Mouse (Mus musculus): ENCODE data around the gene Fcgrt.
"Not testable (repeated sequence)": the region's sequence is repeated elsewhere in the genome, so short reads cannot be mapped to it uniquely, and the experiment has no call there.

The Fcgrt gene

GRCm38 (mm10) chr7:45129776-45130512, 26.3 kb upstream of the Fcgrt start:
- no peak for DNase-seq (ENCODE audit: low spot score in 2 of 2)

DNA sequence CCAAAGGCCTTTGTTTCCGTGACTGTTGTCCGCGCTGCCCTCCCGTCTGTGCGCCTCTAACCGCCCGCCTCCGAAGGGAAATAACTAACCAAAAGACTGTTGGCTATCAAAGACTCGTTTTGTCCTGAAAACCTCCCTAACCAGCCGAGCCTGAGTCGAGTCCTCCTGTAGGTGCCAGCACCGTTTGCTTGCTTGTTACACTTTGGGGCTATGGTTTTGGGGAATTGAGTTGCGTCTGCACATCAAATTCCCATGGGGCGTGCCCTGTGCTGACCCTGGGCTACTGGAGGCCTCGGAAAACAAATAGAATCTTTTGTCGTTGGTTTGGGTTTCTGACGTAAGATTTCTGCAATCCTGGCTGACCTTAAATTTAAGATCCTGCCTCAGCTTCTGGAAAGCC, 25.7 kb upstream of the Fcgrt start:
- DNase-seq (ENCODE audit: low spot score in 2 of 2): no peak

- DNase-seq (ENCODE audit: low spot score in 2 of 2): peak; percentile 99 to 100
Observed at GRCm38 (mm10) chr7:45128624-45129246, 25.1 kb upstream of the Fcgrt start, which contains the start of gene Rpl13a. TSS of gene Rpl13a (minus strand) at chr7:45128761.

- DNase-seq (ENCODE audit: low spot score in 2 of 2): no peak
Observed at GRCm38 (mm10) chr7:45127700-45128224, 24.1 kb upstream of the Fcgrt start.

DNA sequence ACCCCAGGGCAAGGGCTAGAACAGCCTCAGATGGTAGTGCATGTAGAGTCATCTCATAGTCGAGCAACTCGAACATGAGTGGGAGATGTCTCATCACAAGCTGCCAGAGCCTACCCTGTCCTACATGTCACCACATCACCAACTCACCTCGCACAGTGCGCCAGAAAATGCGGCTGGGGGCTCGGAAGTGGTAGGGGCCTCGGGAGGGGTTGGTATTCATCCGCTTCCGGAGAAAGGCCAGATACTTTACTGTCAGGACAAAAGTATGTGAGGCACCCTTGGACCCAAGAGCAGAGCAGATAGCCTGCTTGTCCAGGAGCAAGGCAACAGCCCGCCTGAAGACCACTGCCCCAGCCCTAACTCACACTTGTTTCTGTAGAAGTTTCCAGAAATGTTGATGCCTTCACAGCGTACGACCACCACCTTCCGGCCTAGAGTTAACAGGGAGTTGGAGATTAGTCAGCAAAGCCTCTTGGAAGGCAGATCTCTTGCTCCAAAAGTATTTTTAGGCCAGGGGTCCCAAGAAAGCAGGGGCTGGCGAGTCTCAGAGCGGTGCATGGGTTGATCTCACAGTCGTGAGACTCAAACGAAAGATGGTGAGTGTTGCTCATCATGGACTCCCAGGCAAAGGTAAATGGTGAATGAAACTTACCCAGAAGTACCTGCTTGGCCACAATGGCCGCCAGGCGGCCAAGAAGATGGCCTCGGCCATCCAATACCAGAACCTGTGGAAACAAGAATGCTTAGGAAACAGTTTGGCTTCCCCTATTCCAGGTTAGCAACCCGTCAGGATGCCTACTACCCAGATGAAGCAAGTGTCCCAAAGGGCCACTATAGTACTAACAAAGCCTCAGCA, 23.4 kb upstream of the Fcgrt start:
- DNase-seq (ENCODE audit: low spot score in 2 of 2): no peak

- no peak for DNase-seq (ENCODE audit: low spot score in 2 of 2)
Observed at GRCm38 (mm10) chr7:45126147-45126843, 22.6 kb upstream of the Fcgrt start.

GRCm38 (mm10) chr7:45125649-45126048, 22.0 kb upstream of the Fcgrt start:
- not testable (repeated sequence) for DNase-seq (ENCODE audit: low spot score in 2 of 2)

DNA sequence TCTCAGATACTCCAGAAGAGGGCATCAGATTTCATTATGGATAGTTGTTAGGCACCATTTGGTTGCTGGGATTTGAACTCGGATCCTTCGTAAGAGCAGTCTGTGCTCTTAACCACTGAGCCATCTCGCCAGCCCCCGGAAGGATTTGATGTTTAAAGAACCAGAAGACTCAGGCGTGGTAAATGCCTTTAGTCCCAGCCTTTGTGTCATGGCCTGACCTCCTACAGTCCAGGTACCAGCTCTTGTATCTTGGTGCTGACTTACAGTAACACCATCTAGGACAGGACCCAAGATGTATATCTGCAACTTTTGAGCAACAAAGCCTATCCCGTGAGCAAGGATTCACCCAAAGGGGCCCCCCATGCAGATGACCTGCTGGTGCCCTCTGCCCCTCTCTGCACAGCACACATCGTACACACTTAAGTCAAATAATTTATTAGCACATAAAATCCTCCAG, 21.5 kb upstream of the Fcgrt start:
- no peak for DNase-seq (ENCODE audit: low spot score in 2 of 2)

DNA sequence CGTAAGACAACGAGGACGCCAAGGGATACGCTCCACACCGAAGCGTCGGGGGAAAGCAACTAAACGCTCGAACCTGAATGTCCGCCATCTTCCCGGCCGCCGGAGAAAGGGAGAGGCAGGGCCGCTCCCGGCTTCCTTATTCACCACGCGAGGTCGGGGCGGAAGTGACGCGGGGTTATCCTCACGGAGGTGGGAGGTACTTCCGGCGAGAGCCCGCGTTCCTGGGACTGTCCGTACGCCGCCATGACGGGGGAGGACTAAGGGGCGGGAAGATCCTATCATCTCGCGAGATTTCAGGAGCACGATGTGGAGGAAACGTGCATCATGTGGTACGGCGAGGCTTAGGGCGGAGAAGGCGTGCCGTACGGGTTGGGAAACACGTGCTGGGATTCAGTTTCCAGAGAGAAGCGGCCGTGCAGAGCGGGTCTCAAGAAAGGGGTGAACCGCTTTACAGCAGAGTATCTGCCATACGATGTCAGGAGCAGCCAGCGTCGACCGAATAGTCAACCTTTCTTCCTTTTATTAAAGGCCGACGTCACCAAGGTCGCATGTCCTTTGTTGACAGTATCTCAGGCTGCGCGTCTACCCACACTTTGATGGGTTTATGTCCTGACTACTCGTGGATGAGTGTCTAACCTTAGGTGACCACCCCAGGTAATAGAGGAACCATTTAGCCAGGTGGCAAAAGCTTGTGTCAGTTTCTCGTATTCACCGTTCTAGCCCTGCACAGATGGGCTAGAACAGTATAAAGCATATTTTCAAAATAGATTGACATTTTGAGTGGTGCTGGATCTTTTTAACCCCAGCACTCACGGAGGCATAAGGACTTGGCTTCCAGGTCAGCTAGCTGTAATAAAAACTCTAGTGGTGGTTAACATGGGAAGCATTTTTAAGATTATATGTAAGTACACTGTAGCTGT, 20.8 kb upstream of the Fcgrt start, which contains the start of gene Rps11:
Gene Rps11 (minus strand): TSS at position 216 of the 920 bp plus-strand sequence.
- DNase-seq (ENCODE audit: low spot score in 2 of 2): peak; percentile 97 to 99

- no peak for DNase-seq (ENCODE audit: low spot score in 2 of 2)
Observed at GRCm38 (mm10) chr7:45123186-45123570, 19.5 kb upstream of the Fcgrt start.

DNA sequence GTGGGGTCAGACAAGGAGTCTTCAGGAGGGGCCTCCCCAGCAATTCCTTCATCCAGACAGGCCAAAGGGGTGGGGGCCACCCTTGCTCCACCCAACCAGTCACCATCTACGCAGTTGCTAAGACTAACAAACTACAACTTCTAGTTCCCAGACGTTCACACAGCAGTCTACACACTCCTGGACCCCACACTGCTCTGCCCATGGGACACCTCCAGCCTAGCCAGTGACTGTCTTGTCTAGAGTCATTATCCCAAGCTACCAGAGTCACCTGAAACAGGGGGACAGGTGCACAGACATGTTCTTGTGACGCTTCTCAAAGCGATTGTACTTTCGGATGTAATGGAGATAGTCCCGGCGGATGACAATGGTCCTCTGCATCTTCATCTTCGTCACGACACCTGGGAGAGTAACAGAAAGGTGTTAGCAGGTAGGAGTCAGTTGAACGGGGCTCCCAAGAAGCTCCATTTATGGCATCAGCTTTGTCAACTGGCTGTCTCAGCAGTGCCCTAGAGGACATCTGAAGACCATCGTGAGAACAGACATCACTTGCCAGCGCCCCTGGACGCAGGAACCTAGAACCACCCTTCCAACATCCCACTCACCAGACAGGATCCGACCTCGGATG, 19.0 kb upstream of the Fcgrt start:
- DNase-seq (ENCODE audit: low spot score in 2 of 2): no peak

GRCm38 (mm10) chr7:45121966-45122365, 18.3 kb upstream of the Fcgrt start:
- no peak for DNase-seq (ENCODE audit: low spot score in 2 of 2)

DNA sequence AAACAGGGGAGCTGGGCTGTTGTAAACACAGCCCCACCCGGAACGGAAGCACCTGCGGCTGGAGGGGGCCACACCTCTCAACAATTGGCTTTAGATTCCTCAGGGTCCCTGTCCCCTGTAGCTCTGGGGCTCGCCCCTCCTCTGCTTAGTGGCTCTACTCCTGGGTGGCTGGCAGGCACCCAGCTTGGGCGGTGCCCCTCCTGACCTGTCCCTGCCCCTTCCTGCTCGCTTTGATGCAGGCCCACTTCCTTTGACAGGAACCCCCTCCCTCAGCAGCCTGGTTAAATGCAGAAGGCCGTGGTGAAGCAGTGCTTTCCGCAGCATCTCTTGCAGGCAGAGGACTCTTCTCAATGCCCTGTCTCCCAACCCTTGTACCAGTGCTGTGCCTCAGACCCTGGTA, 17.8 kb upstream of the Fcgrt start:
- DNase-seq (ENCODE audit: low spot score in 2 of 2): no peak

DNA sequence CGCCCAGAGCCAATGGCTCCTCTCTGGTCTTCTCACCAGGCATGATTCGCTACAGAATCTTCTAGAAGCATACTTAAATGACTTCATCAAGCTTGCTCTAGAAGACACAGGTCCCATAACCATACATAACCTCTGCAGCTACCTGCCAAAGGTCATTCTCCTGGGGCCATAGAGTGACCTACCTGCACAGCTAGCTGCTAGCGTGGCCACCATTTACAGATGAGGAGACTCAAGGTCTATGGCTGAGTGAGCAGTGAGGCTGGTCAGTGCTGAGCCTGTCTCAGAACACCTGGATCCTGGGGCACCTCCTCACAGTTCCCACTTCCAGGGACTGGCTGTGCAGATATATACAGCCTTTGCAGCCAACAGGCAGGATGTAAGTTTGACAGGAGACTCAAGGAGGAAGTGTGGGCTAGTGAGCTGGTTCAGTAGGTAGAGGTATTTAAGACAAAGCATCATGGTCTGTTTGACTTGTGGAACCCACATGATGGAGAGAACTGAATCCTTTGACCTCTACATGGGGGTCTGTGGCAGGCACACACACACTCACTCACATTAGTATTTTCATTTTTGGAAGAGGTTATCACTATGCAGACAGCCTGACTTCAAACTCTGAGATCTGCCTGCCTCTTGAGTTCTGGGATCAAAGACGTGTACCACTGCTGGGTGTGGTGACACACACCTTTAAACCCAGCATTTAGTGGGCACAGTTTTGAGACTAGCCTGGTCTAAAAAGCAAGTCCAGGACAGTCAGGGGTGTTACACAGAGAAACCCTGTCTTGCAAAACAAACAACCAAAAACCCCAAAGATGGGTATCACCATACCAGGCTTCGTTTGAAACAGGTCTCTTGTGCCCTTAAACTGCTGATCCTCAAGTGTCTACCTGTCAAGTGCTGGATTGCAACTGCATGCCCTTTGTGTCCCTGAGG, 16.4 kb upstream of the Fcgrt start:
- DNase-seq (ENCODE audit: low spot score in 2 of 2): no peak

DNA sequence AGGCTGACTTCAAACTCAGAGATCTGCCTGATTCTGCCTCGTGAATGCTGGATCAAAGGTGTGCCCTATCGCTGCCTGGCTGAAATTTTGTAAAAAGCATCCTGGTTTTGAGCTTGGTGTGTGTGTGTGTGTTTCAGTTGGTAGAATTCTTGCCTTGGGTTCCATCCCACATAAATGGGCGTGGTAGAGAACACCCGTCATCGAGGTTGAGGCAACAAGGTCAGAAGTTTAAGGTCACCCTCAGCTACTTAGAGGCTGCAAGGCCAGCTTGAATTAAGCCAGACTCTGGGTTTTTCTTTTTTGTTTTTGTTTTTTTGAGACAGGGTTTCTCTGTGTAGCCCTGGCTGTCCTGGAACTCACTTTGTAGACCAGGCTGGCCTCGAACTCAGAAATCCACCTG, 14.7 kb upstream of the Fcgrt start:
- no peak for DNase-seq (ENCODE audit: low spot score in 2 of 2)

- no peak for DNase-seq (ENCODE audit: low spot score in 2 of 2)
Observed at GRCm38 (mm10) chr7:45117566-45117965, 13.9 kb upstream of the Fcgrt start.

DNA sequence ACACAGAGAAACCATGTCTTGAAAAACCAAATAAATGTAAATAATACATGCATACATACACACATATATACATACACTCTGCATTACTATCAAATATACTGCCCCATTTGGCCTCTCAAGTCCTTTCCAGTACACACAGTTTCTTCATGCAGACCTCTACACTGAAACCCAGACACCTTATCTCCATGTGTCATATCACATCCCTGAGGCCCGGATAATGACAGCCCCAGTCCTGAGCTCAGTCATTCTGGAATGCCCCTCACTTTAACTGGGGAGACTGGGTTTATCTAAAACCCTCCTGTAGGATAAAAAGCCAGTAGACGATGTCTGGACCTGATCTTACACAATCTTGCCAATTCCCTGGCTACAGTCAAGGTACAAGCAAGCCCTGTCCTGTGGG, 9.8 kb upstream of the Fcgrt start:
- DNase-seq (ENCODE audit: low spot score in 2 of 2): no peak

- DNase-seq (ENCODE audit: low spot score in 2 of 2): no peak
Observed at GRCm38 (mm10) chr7:45112529-45112928, 8.9 kb upstream of the Fcgrt start.

DNA sequence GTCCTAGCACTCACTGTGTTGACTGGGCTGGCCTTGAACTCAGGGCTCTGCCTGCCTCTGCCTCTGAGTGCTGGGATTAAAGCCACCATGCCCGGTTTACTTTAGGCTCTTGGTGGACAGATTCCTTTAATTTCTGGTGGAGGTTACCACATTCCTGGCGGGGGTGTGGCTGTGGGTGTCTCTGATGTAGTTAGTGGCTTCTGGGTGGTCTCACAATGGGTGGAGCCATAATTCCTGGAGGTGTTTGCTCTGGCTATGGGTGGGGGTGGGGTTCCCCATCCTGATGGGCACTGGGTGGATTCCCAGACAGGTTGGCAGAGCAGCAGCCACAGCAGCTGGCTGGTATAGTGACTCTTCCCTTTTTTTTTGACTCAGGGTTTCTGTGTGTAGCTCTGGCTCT, 8.3 kb upstream of the Fcgrt start:
- DNase-seq (ENCODE audit: low spot score in 2 of 2): no peak

Measured in left cerebral cortex, adult 9 months (tissue).